Mouse (Mus musculus): ENCODE data around the gene Mark4.
A peak's percentile ranks its signal among the peaks of the same experiment; 100 is the strongest.

Mark4 gene

GRCm38 (mm10) chr7:19402535-19403112 lies 56.0 kb downstream of the Mark4 start:
- no peak for DNase-seq (ENCODE audit: extremely low read depth, insufficient read length, low spot score)

- DNase-seq (ENCODE audit: extremely low read depth, insufficient read length, low spot score) = no peak
Measured at GRCm38 (mm10) chr7:19400946-19401345, 57.7 kb downstream of the Mark4 start.

GRCm38 (mm10) chr7:19399496-19400280 lies 58.9 kb downstream of the Mark4 start:
- peak; percentile 83 for DNase-seq (ENCODE audit: extremely low read depth, insufficient read length, low spot score)

- no peak for DNase-seq (ENCODE audit: extremely low read depth, insufficient read length, low spot score)
Measured at GRCm38 (mm10) chr7:19394484-19394883, 64.1 kb downstream of the Mark4 start.

- DNase-seq (ENCODE audit: extremely low read depth, insufficient read length, low spot score) = no peak
Measured at GRCm38 (mm10) chr7:19388699-19389413, 69.8 kb downstream of the Mark4 start.

- DNase-seq (ENCODE audit: extremely low read depth, insufficient read length, low spot score) = no peak
Measured at GRCm38 (mm10) chr7:19383708-19384107, 74.9 kb downstream of the Mark4 start.

- no peak for DNase-seq (ENCODE audit: extremely low read depth, insufficient read length, low spot score)
Measured at GRCm38 (mm10) chr7:19382166-19382541, 76.5 kb downstream of the Mark4 start.

- DNase-seq (ENCODE audit: extremely low read depth, insufficient read length, low spot score) = peak; percentile 96
Measured at GRCm38 (mm10) chr7:19381377-19382165, 77.0 kb downstream of the Mark4 start, which contains the start of gene Ercc2. TSS of gene Ercc2 (plus strand) at chr7:19382010.

- no peak for DNase-seq (ENCODE audit: extremely low read depth, insufficient read length, low spot score)
Measured at GRCm38 (mm10) chr7:19378049-19378448, 80.6 kb downstream of the Mark4 start.

GRCm38 (mm10) chr7:19376019-19376418 lies 82.6 kb downstream of the Mark4 start:
- DNase-seq (ENCODE audit: extremely low read depth, insufficient read length, low spot score) = no peak

GRCm38 (mm10) chr7:19375368-19375767 lies 83.3 kb downstream of the Mark4 start:
- no peak for DNase-seq (ENCODE audit: extremely low read depth, insufficient read length, low spot score)

Data from 3134 (cell line).